Comparison of ENCODE assay signal across 7 mouse cellular contexts in the genomic region with DNA sequence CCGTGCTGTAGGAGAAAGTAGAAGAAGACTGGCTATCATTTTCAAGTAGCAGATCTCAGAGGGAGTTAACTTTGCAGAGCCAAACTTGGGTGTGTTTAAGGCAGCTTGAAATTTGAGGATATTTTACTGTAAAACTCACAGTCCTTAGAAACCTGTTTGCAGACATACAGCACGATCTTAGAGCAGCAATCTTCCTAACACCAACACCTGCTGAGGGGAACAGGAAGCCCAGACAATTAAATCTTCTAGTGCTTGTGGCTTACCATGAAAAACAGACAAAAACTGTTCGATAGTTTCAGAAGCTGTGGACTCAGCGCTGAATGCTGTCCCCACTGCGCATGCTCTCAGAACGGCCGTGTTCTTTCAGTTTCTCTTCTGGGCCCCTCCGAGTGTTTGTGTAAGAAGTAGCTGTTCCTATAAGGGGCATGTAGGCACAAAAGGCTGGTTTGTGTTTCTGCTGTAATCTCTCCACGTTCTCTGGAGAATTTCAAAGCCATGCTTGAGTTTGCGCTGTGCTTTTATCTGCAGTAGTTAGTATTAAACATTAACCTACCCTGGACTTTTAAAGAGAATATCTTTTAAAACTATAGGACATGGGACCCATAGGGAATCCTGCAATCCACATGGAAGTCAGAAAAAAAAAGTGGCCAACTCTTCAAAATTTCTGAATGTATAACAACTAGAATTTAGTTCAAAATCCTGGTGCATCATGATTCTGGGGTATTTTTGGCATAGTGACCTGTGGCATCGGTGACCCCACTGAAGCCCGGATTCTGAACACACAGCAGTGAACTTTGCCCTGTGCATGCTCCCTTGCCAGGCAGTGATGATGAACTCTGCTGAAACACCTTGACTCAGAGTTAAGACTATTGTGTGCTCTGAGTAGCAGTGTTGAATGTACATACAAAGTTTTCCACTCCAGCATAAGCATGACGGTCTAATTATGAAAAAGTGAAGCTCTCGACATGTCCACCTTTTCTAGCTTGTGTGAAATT.
DNase-seq lines count a peak whose midpoint lies in the region; ATAC-seq and TF ChIP-seq lines count a peak whose summit lies in the region.

No protein-coding gene starts in this region.

- TF ChIP-seq CTCF in MEL (IDR thresholded peaks at IDR 0.05 in 2 of 3, conservative IDR thresholded peaks at IDR 0.05 in 1 of 3; ENCODE audit: control insufficient read depth in 1 of 3, insufficient read depth in 1 of 3, low read depth in 2 of 3, low read length in 3 of 3, poor library complexity in 1 of 3, severe bottlenecking in 1 of 3): no peak
- no peak for TF ChIP-seq CTCF in kidney, adult 2 months (conservative IDR thresholded peaks at IDR 0.05; ENCODE audit: insufficient read depth, insufficient read length, low read depth, low read length)
- no peak for TF ChIP-seq CTCF in lung, postnatal 0 days (IDR thresholded peaks at IDR 0.05)
- TF ChIP-seq CTCF in stomach, postnatal 0 days (IDR thresholded peaks at IDR 0.05; ENCODE audit: low read depth): no peak

- no peaks in the 10 kb centered on the region for H3K79me2 ChIP-seq in MEL (ENCODE audit: control insufficient read depth, insufficient read depth, low read length, poor library complexity)

- TF ChIP-seq RAD21 in MEL (IDR thresholded peaks at IDR 0.05; ENCODE audit: low read depth, low read length): no peak

- WGBS in kidney, adult 2 months: 51% methylated on average over 14 of the region's 14 CpGs
- WGBS in lung, postnatal 0 days: 44% methylated on average over 14 of the region's 14 CpGs
- WGBS in stomach, postnatal 0 days: 42% methylated on average over 14 of the region's 14 CpGs

- no peak for TF ChIP-seq EP300 in MEL (IDR thresholded peaks at IDR 0.05; ENCODE audit: low read depth in 1 of 2, low read length in 2 of 2)
- TF ChIP-seq EP300 in lung, postnatal 0 days (IDR thresholded peaks at IDR 0.05): no peak
- no peak for TF ChIP-seq EP300 in stomach, postnatal 0 days (optimal IDR thresholded peaks at IDR 0.05)

- peak overlapping the region in 1 of 2 experiments; percentile 18; a peak in 1 of 4 replicates for H3K4me3 ChIP-seq in MEL (ENCODE audit: control insufficient read depth in 1 of 2, insufficient read depth in 1 of 2, low read depth in 2 of 2, low read length in 2 of 2)
- peak overlapping the region; percentile 49; the same call in 1 of the 2 replicates for H3K4me3 ChIP-seq in kidney, adult 2 months (ENCODE audit: insufficient read depth, low read depth, low read length)
- H3K4me3 ChIP-seq in lung, postnatal 0 days (ENCODE audit: low read depth, low read length): peak overlapping the region; percentile 32
- peak overlapping the region; percentile 37 for H3K4me3 ChIP-seq in stomach, postnatal 0 days (ENCODE audit: low read depth, low read length)

- peak; percentile 5 for DNase-seq in MEL (ENCODE audit: low read depth, low spot score)
- DNase-seq in c-Kit-positive CD71-positive TER-119-negative erythroid progenitor cells, embryonic 14.5 days (ENCODE audit: low read depth): peak; percentile 15
- peak; percentile 63 for DNase-seq in kidney, adult 2 months
- DNase-seq in lung, postnatal 0 days (ENCODE audit: low spot score): peak; percentile 76
- DNase-seq in stomach, postnatal 0 days (ENCODE audit: low spot score): peak; percentile 82
- no peak for DNase-seq in retina, postnatal 1 day
- no peak for DNase-seq in frontal cortex, postnatal 25 days (ENCODE audit: low spot score in 2 of 2)

- TF ChIP-seq POLR2A in MEL (IDR thresholded peaks at IDR 0.05; ENCODE audit: control insufficient read depth in 1 of 2, insufficient read depth in 1 of 2, low read depth in 1 of 2, low read length in 2 of 2, poor library complexity in 1 of 2): no peak
- no peak for TF ChIP-seq POLR2A in kidney, adult 2 months (IDR thresholded peaks at IDR 0.05; ENCODE audit: low read depth, low read length)

- peak; percentile 69 for ATAC-seq in lung, postnatal 0 days
- peak; percentile 90 for ATAC-seq in stomach, postnatal 0 days (ENCODE audit: low FRiP score, low TSS enrichment)

- no peaks in the 10 kb centered on the region for H3K9me3 ChIP-seq in MEL (replicated peaks; ENCODE audit: insufficient read depth, low read length)
- H3K9me3 ChIP-seq in lung, postnatal 0 days (ENCODE audit: low read length): no peaks in the 10 kb centered on the region
- no peaks in the 10 kb centered on the region for H3K9me3 ChIP-seq in stomach, postnatal 0 days (ENCODE audit: control insufficient read depth, low read length)

- H3K27me3 ChIP-seq in MEL (ENCODE audit: control insufficient read depth in 1 of 2, insufficient read depth in 2 of 2, low read length in 2 of 2): no peaks in the 10 kb centered on the region
- no peaks in the 10 kb centered on the region for H3K27me3 ChIP-seq in kidney, adult 2 months (replicated peaks; ENCODE audit: control insufficient read depth, insufficient read depth, low read length)
- H3K27me3 ChIP-seq in lung, postnatal 0 days (replicated peaks; ENCODE audit: insufficient read depth, low read length): no peaks in the 10 kb centered on the region
- no peaks in the 10 kb centered on the region for H3K27me3 ChIP-seq in stomach, postnatal 0 days (ENCODE audit: control insufficient read depth, insufficient read depth, low read length)

- no peak overlapping the region for H3K9ac ChIP-seq in MEL (ENCODE audit: control insufficient read depth, low read depth, low read length, poor library complexity, severe bottlenecking)
- H3K9ac ChIP-seq in lung, postnatal 0 days (replicated peaks; ENCODE audit: low read depth): no peak overlapping the region; the same call in 1 of the 2 replicates
- peak overlapping the region; percentile 31; the same call in 1 of the 2 replicates for H3K9ac ChIP-seq in stomach, postnatal 0 days (ENCODE audit: low read length)

- no peaks in the 10 kb centered on the region for H3K36me3 ChIP-seq in MEL (ENCODE audit: control insufficient read depth in 1 of 2, insufficient read depth in 2 of 2, low read length in 2 of 2)
- H3K36me3 ChIP-seq in kidney, adult 2 months (ENCODE audit: control insufficient read depth, insufficient read depth, low read length): no peaks in the 10 kb centered on the region
- H3K36me3 ChIP-seq in lung, postnatal 0 days (ENCODE audit: insufficient read depth, low read length): no peaks in the 10 kb centered on the region
- H3K36me3 ChIP-seq in stomach, postnatal 0 days (ENCODE audit: control insufficient read depth, insufficient read depth, low read length): no peaks in the 10 kb centered on the region

- H3K4me2 ChIP-seq in lung, postnatal 0 days (replicated peaks; ENCODE audit: low read depth, low read length): peak overlapping the region; percentile 41
- H3K4me2 ChIP-seq in stomach, postnatal 0 days (replicated peaks; ENCODE audit: low read depth): peak overlapping the region; percentile 38

- no peak overlapping the region for H3K27ac ChIP-seq in MEL (ENCODE audit: control insufficient read depth, low read depth, low read length)
- H3K27ac ChIP-seq in kidney, adult 2 months (ENCODE audit: insufficient read depth, low read depth, low read length): no peak overlapping the region
- peak overlapping the region; percentile 68 for H3K27ac ChIP-seq in lung, postnatal 0 days (ENCODE audit: low read length)
- peak overlapping the region; percentile 50 for H3K27ac ChIP-seq in stomach, postnatal 0 days (replicated peaks)

- no peaks in the 10 kb centered on the region for H3K4me1 ChIP-seq in MEL (ENCODE audit: control insufficient read depth in 1 of 2, insufficient read depth in 2 of 2, low read length in 2 of 2)
- H3K4me1 ChIP-seq in kidney, adult 2 months (ENCODE audit: control insufficient read depth, insufficient read depth, low read length): peaks cover 4% of the 10 kb centered on the region; the same call in 1 of the 2 replicates
- H3K4me1 ChIP-seq in lung, postnatal 0 days (ENCODE audit: insufficient read depth, low read depth, low read length): no peaks in the 10 kb centered on the region
- no peaks in the 10 kb centered on the region; the same call in 1 of the 2 replicates for H3K4me1 ChIP-seq in stomach, postnatal 0 days (replicated peaks; ENCODE audit: control insufficient read depth, insufficient read depth)

TF ChIP-seq in MEL, 35 proteins besides CTCF, POLR2A, EP300 and RAD21:
- no peak for TF ChIP-seq NELFE (IDR thresholded peaks at IDR 0.05; ENCODE audit: low read depth, low read length)
- peak; percentile 39; the same call in 1 of the 2 replicates for TF ChIP-seq NRF1 (IDR thresholded peaks at IDR 0.05; ENCODE audit: insufficient read depth, low read depth, low read length, poor library complexity, severe bottlenecking)

Comparison
In these comparisons a context has a peak if more than half of its experiments do, and no peak if none do; other contexts are left out.
1. DNase-seq: peak in MEL (single experiment), c-Kit-positive CD71-positive TER-119-negative erythroid progenitor cells, embryonic 14.5 days (single experiment), kidney, adult 2 months (single experiment), lung, postnatal 0 days (single experiment) and stomach, postnatal 0 days (single experiment); none in retina, postnatal 1 day (single experiment) and frontal cortex, postnatal 25 days (0 of 2).
2. H3K27ac ChIP-seq: peak in lung, postnatal 0 days (single experiment) and stomach, postnatal 0 days (single experiment); none in MEL (single experiment) and kidney, adult 2 months (single experiment).